Mouse (Mus musculus) heart, postnatal 10 days (tissue): ENCODE results near the gene Fndc8. TPM values are rescaled to one million over a fixed set of nuclear protein-coding genes. Genes with fewer than 3 reads are reported as not detected.

Source experiments
- total RNA-seq, 2 experiments: library from RNA; stranded (reverse); gene quantifications; 2 replicates each; pipeline ENCODE4 v1.2.3; 2021

Gene Fndc8
- total RNA-seq, 2 experiments from 2014 or later: 0.12 TPM; not detected in 1

Other genes starting within 250 kb of the Fndc8 start
- under 1 TPM; 0.26 to 0.27 TPM for gene Cct6b, start 127.8 kb upstream of the Fndc8 start, total RNA-seq
- gene Zfp830, start 127.8 kb upstream of the Fndc8 start, total RNA-seq: 10 to 100 TPM; 16.0 to 18.4 TPM
- gene Lig3, start 111.0 kb upstream of the Fndc8 start, total RNA-seq: 10 to 100 TPM; 22.2 to 26.1 TPM
- 1 to 10 TPM; 4.5 to 5.7 TPM for gene Rffl, start 20.9 kb upstream of the Fndc8 start, total RNA-seq
- gene Rad51d, start 1.5 kb upstream of the Fndc8 start, total RNA-seq: 10 to 100 TPM; 10.9 to 11.0 TPM
- 10 to 100 TPM; 11.2 to 13.8 TPM for gene Nle1, start 16.3 kb downstream of the Fndc8 start, total RNA-seq
- gene Unc45b, start 18.4 kb downstream of the Fndc8 start, total RNA-seq: 100 to 1,000 TPM; 161 to 177 TPM
- 10 to 100 TPM; 70.4 to 70.6 TPM for gene Slfn5, start 59.2 kb downstream of the Fndc8 start, total RNA-seq
- 1 to 10 TPM; 5.6 to 6.9 TPM for gene Slfn9, start 99.7 kb downstream of the Fndc8 start, total RNA-seq
- gene Slfn8, start 128.7 kb downstream of the Fndc8 start, total RNA-seq: under 1 TPM; 0.35 to 0.45 TPM
- gene Slfn2, start 173.0 kb downstream of the Fndc8 start, total RNA-seq: 1 to 10 TPM; 2.5 to 3.0 TPM
- under 1 TPM; 0.22 to 0.31 TPM for gene Slfn1, start 224.7 kb downstream of the Fndc8 start, total RNA-seq